Mouse (Mus musculus) erythroblast, adult 5-6 weeks (primary cell): ENCODE data around the gene Gm21977. TPM values are rescaled to one million over a fixed set of nuclear protein-coding genes. Genes with fewer than 3 reads are reported as not detected.
"Not testable (repeated sequence)": the region's sequence is repeated elsewhere in the genome, so short reads cannot be mapped to it uniquely, and the experiment has no call there.

Source experiments
- ATAC-seq: replicated peaks from 2 replicates; pipeline ENCODE4 v1.8.0; 2016; ENCODE audit warnings: moderate number of reproducible peaks, mild to moderate bottlenecking, moderate TSS enrichment, inconsistent platforms; ENCODE audit not compliant: poor library complexity, low FRiP score, severe bottlenecking
- total RNA-seq, 2 experiments: library from RNA; stranded (forward) in 1 of 2; stranded (reverse) in 1 of 2; fragments of 150-400 nt in 1 of 2; fragments of 200-764, 138-1000 nt in 1 of 2; gene quantifications; 2 replicates each; pipeline versions ENCODE4 v1.2.3 to v1.2.4; 2015 to 2017; ENCODE audit warnings: low replicate concordance in 2 of 2

Gm21977 gene
- total RNA-seq (2015; ENCODE audit: low replicate concordance), result not detected in 2 replicates
- not detected in 2 replicates for total RNA-seq (2017; ENCODE audit: low replicate concordance)

GRCm38 (mm10) chr14:42853377-42853776 is at the start of gene Gm21977:
Gene Gm21977 (minus strand): TSS chr14:42853477.
- not testable (repeated sequence) for ATAC-seq

Other genes with a start within 250 kb of the Gm21977 start
- gene Gm3633, start 211.6 kb downstream of the Gm21977 start, total RNA-seq (2015; ENCODE audit: low replicate concordance), result not detected in 2 replicates
- gene Gm3633, start 211.6 kb downstream of the Gm21977 start, total RNA-seq (2017; ENCODE audit: low replicate concordance), result not detected in 2 replicates
- gene Gm10378, start 197.5 kb downstream of the Gm21977 start, total RNA-seq (2015; ENCODE audit: low replicate concordance), result not detected in 2 replicates
- gene Gm10378, start 197.5 kb downstream of the Gm21977 start, total RNA-seq (2017; ENCODE audit: low replicate concordance), result not detected in 2 replicates
- gene Gm3015, start 84.7 kb downstream of the Gm21977 start, total RNA-seq (2015; ENCODE audit: low replicate concordance), result not detected in 2 replicates
- not detected in 2 replicates for gene Gm3015, start 84.7 kb downstream of the Gm21977 start, total RNA-seq (2017; ENCODE audit: low replicate concordance)
- gene Gm10377, start 55.5 kb downstream of the Gm21977 start, total RNA-seq (2015; ENCODE audit: low replicate concordance), result not detected in 2 replicates
- not detected in 2 replicates for gene Gm10377, start 55.5 kb downstream of the Gm21977 start, total RNA-seq (2017; ENCODE audit: low replicate concordance)
- not detected in 2 replicates for gene Gm8082, start 140.1 kb upstream of the Gm21977 start, total RNA-seq (2015; ENCODE audit: low replicate concordance)
- not detected in 2 replicates for gene Gm8082, start 140.1 kb upstream of the Gm21977 start, total RNA-seq (2017; ENCODE audit: low replicate concordance)
- not detected in 2 replicates for gene Gm10376, start 162.2 kb upstream of the Gm21977 start, total RNA-seq (2015; ENCODE audit: low replicate concordance)
- gene Gm10376, start 162.2 kb upstream of the Gm21977 start, total RNA-seq (2017; ENCODE audit: low replicate concordance), result not detected in 2 replicates
- gene Gm8094, start 223.2 kb upstream of the Gm21977 start, total RNA-seq (2015; ENCODE audit: low replicate concordance), result not detected in 2 replicates
- gene Gm8094, start 223.2 kb upstream of the Gm21977 start, total RNA-seq (2017; ENCODE audit: low replicate concordance), result not detected in 2 replicates
- gene Gm8104, start 247.1 kb upstream of the Gm21977 start, total RNA-seq (2015; ENCODE audit: low replicate concordance), result not detected in 2 replicates
- not detected in 2 replicates for gene Gm8104, start 247.1 kb upstream of the Gm21977 start, total RNA-seq (2017; ENCODE audit: low replicate concordance)